Mouse (Mus musculus) erythroblast, adult 5-6 weeks (primary cell): Measurements from ENCODE around the gene Pnpla1. TPM values are rescaled to one million over a fixed set of nuclear protein-coding genes. Genes with fewer than 3 reads are reported as not detected.

ENCODE experiments used
- ATAC-seq: replicated peaks from 2 replicates; pipeline ENCODE4 v1.8.0; 2016; ENCODE audit warnings: moderate number of reproducible peaks, mild to moderate bottlenecking, moderate TSS enrichment, inconsistent platforms; ENCODE audit not compliant: poor library complexity, low FRiP score, severe bottlenecking
- total RNA-seq, 2 experiments: library from RNA; stranded (forward) in 1 of 2; stranded (reverse) in 1 of 2; fragments of 150-400 nt in 1 of 2; fragments of 200-764, 138-1000 nt in 1 of 2; gene quantifications; 2 replicates each; pipeline versions ENCODE4 v1.2.3 to v1.2.4; 2015 to 2017; ENCODE audit warnings: low replicate concordance in 2 of 2

Gene Pnpla1
- total RNA-seq, 2 experiments from 2014 or later: 0.19 to 0.68 TPM

DNA sequence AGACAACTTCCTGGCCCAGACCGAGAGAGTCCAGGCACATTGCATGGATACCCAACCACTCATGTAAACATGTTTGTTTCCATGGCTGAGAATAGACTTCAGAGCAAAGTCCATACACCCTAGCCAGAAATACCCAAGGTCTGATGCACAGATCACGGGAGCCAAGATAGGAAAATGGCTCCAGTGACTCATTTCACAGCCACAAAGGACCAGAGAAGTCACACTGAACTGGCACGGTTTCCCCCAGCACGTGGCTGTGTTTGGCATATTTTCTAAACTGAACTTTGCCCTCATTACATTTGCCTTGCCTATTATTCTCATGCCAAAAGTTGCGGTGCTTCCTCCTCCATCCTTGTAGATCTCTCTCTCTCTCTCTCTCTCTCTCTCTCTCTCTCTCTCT lies 55.0 kb downstream of the Pnpla1 start:
- no peak for ATAC-seq

DNA sequence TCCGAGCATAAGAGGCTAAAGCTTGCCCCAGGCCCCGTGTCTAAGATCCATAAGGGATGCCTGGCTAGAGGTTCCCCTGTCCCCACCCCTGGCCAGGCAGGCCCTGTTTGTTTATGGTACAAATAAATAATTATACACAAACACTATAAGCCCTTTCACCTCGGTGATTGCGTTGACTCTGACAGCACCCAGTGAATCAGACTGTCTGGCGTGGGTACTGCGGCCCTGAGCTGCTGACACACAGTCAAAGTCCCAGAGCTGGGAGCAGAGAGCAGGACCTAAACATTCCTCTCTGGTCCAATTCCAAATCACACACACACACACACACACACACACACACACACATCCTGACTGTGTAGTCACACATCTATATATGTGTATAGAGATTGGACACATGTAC lies 55.7 kb downstream of the Pnpla1 start:
- no peak for ATAC-seq

DNA sequence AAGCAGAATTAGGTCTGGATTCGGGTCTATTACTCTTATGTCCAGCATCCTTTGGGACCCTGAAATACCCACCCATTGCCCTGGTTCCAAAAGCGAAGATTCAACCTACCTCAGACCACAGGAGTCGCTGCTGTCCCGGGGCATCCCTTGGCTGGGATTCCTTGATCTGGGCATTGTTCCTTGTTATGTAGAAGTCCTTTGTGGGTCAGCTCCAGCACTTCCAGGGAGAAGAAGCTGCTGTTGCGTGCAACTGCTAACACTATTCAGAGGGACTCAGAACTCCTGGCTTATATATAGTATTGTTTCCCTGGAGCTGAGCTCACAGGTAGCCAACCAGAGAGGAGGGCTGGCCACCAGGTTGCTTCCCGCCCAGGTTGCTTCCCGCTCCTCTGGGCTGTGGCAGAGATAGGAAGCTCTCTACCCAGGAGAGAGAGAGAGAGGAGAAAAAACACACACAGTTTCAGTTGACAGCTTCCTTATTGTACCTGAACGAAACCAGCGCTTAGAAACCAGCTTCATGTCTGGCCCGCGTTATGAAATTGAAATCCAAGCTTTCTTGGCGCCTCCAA lies 56.9 kb downstream of the Pnpla1 start, which contains the start of gene 4930539E08Rik:
Gene 4930539E08Rik (minus strand): TSS at position 265 of the 569 bp plus-strand sequence.
- no peak for ATAC-seq

DNA sequence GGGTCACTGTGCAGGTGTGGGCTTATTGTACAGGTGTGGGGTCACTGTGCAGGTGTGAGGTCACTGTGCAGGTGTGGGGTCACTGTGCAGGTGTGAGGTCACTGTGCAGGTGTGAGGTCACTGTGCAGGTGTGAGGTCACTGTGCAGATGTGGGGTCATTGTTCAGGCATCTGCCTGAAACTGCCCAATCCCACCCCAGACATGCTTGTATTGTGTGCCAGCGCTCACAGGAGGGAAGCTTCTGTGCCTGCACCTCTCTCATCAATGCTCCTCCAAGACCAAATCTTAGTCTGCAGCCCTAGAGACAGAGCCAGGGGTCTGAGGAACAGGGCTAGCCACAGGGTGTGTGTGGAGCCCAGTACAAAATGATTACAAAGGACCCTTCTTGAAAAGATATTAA lies 58.3 kb downstream of the Pnpla1 start:
- no peak for ATAC-seq

DNA sequence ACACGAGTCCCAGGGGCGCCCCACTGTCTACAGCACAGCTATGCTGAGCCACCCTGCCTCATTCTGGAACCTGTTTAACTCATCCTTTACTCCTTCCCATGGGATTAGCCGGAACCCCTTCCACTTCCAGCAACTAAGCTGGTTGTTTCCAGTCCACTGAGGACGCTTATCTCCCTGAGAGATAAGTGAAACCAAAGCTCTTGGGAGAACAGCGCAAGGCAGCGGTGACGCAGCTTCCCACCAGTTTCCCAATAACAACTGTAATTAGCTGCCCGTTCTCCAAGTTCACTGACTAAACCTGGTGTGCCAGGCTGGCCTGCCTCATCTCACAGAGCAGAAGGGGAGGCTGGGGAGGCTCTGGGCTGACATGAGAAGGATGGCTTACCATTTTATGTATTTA lies 62.9 kb downstream of the Pnpla1 start:
- no peak for ATAC-seq

DNA sequence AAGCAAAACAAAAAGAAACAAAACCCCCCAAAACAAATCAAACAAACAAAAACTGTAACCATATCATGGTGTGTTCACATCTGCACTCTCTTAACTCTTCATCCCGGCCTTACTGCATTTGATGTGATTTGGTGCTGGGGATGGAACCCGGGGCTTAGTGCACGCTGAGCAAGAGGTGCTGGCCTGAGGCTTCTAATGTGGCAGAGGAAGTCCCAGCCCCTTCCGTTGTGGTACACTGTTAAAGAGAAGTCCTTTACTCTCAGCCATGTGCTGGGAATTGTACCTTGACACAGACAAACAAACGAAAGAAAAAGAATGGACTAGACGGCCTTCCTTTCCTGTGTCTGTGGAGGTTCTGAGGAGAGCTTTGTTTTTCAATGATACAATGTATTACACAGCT lies 63.9 kb downstream of the Pnpla1 start:
- ATAC-seq: no peak

DNA sequence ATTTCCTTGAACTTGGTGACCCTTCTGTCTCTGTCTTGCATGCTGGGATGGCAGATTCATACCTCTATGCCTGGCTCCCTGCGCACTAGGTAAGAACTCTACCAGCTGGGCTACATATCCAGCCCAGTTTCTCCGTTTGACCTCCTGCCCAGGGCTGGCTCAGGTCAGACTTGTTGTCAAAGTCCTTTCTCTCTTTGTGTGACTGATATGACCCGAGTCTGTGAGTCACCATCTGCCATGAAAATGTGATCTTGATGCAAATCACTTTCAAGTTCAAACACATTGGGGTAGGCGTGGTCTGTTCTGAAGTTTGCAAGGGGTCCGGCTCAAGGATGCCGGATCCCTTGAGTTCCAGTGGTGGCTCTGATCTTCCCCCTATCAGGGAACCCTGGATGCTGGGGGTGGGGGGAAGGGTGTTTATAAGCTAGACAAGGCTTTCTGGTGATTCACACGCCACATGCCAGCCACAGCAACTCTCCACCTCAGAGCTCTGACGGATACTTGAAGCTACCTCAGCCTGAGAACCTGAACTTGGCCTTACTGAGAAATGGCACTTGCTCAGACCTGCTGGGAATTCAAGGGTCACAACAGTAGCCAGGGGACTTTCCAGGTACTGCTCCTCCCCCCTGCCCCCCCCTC lies 66.9 kb downstream of the Pnpla1 start:
- ATAC-seq: no peak

DNA sequence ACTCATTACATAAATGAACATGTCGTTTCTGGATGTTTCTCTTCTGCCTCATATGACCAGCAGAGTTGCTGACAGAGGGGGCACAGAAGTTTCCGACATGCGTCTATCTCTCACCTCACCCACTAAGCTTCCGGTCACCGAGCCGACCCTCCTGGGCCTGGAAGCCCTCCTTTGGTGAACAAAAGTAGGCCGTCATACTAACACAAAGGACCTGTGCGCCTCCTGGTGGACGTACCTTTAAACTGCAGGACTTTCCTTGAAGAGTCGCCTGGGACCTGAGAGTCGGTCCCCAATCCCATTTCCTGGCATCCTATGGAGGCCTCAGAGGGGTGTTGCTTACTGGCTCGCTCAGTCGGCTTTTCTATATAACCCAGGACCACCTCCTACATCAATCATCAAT lies 68.2 kb downstream of the Pnpla1 start:
- ATAC-seq: 0 out of 2 replicates have a peak, but pooled peaks have one; percentile 20

DNA sequence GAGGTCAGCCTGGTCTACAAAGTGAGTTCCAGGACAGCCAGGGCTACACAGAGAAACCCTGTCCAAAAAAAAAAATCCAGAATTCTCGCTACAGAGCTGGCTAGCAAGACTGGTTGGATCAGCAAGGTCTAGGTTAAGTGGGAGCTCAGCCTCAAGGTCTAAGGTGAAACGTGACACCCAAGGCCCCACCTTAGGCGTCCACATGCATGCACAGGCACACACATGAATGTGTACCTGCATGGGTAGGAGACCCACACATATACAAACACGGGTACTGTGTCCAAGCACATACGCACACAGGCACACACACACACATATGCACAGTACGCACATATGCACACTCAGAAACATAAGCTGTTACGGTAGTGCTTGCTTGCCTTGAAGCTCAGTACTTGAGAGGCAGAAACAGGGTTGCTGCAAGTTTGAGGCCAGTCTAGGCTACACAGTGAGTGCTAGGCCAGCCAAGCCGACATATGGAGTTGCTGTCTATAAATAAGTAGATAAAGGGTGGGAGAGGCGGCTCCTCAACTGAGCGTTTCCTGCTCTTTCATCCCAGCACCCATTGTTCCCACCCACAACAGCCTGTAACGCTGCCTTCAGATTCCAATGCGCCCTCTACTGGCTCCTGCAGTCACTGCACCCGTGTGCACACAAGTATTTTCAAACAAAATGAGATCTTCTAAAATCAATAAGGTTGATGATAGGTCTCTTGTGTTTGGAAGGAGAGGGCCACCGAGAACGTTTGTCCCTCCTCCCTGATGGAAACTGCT lies 68.8 kb downstream of the Pnpla1 start:
- ATAC-seq: peak; percentile 48

DNA sequence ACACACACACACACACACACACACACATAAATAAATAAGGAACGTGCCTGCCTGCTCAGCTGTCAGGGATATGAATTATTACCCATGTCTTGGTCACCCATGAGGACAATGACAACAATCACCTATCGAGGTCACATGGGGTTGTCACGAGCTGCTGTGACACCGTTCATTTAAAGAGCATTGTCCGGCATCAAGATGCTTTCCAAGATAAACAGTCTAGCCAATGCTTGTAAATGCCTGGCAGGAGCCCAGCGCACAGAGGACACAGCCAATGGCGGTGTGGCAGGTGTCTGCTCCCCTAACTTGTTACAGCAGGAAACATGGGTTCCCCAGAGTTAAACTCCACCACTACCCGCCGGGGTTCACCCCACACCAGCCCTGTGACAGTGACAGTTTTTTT lies 69.8 kb downstream of the Pnpla1 start:
- ATAC-seq: no peak

DNA sequence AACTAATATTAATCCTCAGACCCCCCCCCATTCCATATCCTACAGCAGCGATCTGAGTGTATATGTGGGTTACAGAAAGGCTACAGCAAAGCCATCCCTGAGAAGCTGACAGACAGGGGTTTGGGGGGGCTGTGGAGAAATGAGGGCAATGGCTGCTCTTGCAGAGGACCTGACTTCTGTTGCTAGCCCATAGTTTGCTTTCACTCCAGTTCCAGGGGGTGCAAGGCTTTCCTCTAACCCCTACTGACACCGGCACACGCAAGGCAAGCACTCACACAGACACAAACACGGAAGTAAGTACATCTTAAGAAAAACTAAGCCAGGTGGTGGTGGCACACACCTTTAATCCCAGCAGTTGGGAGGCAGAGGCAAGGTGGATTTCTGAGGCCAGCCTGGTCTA lies 71.2 kb downstream of the Pnpla1 start:
- no peak for ATAC-seq

DNA sequence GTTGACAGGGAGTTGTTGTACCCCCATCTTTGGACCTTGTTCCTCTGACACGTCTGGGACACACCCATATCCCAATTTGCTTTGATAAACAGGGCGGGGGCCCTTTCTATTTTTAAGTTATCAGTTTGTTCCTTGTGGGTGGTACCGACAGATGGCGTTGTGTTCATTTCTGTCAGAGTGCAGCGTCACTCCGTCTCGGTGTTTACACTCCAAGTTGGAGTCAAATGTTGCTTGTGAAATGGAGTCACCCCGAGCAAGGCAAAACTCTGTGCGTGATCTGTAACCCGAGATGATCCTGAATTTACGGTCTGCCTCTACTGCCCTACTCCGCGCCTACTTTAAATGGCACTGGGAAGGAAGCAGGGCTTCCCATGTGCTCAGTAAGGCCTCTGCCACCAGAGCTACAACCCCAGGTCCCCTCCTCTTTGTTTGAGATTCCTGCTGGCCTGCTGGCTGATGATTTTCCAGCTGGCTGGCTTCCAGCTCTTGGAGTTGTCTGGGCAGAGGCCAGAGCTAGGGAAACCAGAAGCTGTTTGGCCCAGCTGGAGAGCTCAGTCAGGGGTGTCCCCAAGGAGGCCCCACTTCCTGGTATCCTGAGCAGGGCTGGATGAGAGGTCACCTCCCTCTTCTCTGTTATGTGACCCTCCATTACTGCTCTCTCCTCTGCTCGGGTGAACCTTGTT lies 72.3 kb downstream of the Pnpla1 start:
- peak; percentile 83 for ATAC-seq

DNA sequence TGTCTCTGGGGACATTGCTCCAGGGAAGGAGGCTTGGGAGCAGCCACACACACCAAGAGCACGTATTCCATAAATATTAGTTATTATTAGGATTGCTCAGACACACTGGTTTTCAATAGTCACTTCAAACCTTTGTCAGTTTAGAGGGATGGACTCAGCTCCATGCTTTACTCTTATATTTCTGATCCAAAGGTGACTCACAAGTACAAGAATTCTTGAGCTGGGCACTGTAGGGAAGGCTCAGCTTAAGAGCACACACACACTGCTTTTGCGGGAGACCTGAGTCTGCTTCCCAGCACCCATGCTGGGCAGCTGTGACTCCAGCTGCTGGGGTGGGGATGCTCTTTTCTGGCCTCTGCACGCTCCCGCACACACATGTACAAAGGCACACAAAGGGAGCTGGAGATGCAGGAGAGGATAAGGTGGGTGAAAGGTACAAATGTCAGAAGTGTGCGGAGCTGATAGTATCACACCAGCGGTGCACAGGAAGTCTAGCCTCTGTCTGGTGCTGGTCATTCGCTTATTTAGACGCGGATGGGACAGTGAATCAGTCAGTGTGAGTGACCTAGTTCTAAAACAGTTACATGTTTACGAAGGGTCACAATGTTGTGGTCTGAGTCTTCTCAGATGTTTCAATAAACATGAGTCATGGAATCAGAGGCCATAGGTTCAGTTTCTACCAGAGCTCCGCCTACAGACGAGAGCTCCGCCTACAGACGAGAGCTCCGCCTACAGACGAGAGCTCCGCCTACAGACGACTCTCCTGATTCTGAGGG lies 73.4 kb downstream of the Pnpla1 start:
- ATAC-seq: no peak

DNA sequence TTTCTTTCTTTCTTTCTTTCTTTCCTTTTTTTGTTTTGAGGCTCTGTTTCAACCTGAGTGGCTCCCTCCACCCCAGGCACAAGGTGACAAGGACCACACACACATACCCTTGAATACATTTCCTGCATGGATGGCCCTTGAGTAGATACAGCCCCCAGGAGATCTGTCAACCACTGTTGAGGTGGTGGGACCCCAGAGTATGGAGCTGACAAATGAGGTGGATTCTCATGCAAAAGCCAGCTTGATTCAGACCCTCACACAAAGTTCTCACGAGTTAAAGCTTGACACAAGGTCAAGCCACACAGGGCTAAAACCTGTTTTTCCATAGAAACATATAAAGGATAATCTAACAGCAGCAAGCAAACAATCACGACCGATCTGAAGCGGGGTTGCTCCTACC lies 74.1 kb downstream of the Pnpla1 start:
- no peak for ATAC-seq

DNA sequence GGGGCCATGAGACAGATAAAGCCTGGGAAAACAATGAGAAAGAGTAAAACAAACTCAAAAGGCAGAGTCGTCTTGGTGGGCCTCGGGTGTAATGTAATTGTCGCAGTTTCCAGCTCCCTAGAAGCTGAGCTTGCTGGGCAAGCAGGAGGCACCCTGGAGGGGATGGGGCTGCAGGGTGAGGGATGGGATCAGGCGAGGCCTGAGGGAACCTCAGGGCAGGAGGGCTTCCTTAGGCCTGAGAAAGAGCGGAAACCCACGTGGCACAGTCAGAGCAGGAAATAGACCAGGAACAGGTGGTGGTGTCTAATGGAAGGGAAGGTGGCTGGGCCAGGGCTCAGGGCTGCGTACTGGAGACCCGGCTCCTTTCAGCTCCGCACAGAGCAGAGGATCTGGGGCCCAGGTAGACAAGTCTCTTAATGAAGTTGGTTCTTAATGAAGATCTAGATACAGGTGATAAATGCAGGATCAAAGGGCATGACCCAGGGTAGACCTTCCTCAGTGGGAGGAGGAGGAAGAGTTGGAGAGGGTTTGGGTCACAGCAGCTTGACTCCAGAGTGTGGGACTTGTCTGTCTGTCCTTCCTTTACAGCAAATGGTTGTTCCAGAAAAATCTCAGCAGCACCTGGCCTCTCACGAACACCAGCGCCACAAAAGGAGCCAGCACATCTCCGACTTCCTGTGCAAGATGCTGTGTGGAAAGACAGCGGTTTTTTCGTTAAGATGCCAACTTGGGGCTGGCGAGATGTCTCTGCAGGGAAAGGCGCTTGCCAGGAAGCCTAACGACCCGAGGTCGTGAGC lies 76.1 kb downstream of the Pnpla1 start:
- ATAC-seq: no peak

DNA sequence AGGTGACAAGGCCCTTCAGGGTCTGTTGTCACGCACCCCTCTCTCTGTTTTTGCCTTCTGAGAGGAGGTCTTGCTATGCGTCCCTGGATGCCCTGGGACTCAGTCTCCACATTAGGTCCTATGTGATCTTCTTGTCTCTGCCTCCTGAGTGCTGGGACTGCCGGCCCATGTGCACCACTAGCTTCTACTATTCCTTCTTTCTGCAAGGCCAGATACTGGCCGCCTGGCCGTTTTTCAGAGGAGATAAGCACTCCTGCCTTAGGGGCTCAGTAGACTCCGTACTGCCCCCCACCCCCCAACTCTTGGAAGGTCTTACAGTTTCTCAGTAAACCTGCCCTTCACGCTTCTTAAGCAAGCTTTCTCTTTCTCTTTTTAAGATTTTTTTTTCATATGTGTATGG lies 77.9 kb downstream of the Pnpla1 start:
- 0 out of 2 replicates have a peak, but pooled peaks have one; percentile 45 for ATAC-seq

DNA sequence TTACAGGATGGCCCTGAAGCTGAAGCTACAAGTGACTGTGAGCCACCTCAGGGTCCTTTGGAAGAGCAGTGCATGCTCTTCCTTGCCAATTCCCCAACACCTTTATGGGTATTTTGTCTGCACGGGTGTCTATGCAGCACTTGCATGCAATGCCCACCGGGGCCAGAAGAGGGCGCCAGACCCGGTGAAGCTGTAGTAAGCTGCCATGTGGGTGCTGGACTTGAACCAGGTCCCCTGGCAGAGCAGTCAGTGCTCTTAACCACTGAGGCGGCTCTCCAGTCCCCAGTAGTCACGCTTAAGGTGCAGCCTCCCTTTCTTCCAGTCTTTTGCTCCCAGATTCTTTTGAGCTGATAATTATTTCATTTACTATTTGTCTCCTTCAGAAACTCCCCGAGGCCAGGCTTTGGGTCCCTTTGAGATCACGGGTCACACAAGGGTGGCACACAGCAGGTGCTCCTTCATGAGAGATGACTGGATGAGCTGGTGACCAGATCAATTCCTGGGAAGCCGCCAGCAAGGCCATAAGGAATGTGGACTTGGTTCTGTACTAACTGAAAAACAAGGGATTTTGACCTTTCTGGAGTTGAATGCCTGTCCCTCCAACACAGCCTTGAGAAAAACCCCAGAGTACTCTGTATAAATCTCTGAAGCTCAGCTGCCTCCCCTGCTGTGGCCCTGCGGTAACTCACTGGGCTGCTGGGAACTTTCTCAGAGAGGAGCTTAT lies 78.6 kb downstream of the Pnpla1 start:
- peak; percentile 73 for ATAC-seq
